Mouse (Mus musculus) frontal cortex, postnatal 10 days (tissue): Measurements from ENCODE around the gene Magi1.
A peak's percentile ranks its signal among the peaks of the same experiment; 100 is the strongest.

Experiments
- DNase-seq, 2 experiments: peaks; one replicate each; pipeline ENCODE4 v3.0.0; 2022; ENCODE audit warnings: low spot score in 2 of 2, mixed read lengths in 1 of 2

Magi1 gene

DNA sequence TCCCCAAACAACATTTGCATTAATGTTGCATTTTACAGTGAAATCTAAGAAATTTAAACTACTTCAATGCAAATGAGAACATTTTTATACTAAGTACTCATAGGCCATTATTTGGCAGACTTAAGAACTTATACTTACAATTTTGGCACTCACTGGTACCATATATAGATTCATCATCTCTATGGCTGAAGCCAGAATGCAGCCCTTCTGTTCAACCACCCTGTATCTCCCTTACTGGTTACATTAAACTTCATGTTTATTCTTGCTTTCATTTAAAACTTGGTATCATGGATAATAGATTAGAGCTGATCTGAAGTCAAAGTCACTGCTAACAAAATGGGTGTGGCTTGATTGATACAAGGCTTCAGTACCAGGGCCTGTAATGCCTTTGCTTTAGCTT is 171.9 kb downstream of the Magi1 start:
- DNase-seq, result no peak

DNA sequence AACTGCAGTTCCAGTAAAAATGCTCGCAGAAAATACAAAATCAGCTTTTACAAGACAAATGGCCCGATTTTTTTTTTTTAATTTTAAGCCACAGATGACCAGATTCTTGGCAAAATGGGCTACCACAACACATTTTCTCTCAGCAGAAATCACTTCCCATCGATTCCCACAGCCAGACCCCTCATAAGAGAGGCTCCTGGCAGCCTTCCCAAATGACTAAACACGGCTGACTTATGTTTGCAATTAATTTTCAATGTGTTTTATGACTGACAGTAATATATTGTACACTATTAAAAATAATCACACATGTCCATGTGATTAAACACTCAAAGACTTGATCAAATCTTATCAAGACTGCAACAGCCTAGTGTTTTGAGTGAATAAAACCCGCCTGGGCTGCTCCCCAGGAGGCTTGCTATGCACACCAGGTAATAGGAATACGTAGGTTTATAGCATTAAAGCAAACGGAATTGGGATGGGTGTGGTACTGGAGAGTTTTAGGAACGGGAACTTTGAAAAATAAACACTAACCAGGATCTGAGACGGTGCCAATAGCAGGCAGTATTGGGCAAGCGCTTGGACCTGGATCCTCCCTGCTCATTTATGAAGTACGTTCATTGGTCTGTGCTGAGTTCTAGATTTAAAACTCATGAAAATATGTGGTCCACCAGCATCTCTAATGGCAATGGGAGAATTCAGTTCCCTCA is 176.2 kb downstream of the Magi1 start:
- DNase-seq, result no peak

DNA sequence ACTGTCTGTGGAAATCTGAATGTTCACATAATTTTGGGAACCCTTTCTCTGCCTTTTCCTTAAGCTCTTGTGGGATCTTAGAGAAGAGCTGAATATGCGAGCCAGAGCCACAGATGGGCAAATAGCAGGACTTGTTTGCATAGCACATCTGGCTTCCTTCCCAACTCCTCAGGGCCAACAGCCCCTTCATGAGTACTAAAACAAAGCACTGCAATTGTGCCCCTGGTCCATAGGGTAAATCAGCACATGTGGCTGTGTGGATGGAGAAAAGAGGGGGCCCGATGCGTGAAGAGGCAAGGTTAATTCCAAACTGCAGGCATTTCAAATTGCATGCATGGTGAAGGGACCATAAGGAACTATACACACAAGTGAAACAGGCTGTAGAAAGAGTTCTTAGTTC is 180.1 kb downstream of the Magi1 start:
- no peak for DNase-seq

DNA sequence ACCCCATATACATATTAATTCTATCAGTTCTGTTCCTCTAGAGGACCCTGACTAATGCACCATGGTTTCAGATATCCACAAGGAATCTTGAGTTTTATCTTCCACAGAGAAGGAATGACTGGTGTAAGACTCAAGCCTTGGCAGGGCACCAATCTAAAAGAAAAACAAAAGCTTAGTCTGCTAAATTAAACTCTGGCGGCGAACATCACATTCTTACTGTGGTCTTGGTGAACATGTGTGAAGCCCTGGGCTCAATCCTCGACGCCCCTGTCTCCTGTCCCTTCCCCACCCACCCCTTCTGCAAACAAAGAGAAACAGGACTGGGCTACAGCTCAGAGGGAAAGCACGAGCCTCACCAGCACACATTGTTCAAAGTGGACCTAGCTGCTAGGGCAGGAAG is 182.5 kb downstream of the Magi1 start:
- no peak for DNase-seq

DNA sequence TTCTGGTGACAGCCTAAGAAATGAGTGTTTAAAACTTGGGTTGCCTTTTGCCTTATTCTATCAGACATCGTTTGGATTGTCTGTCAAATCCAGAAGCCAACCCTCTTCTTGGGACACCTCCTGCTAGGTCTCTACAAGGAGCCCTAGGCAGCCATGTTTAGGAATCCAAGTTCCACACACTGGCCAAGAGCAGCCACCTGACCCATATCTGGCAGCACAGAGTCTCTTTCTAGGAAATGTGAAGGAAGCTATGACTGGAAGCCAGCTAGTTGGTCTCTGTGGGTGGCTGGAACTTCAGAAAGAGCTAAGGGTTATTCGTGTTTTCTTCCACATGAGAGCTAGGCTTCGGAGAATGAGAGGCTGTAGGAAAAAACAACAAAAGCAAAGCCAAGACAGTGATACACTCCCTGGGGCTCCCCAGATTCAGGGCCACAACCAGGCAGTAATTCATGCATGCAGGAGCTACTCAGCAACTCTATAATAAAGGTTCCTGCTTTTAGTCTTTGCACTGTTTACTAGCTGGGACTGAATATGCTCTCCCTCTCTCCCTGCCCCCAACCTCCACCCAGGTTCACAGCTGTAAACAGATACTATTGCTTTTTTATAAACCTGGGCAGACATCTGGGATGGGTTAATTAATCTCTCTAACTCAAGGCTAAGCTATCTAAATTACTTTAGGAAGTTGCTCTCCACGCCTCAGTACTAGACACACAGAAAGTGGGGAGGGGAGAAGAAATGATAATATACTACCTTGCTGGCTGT is 188.6 kb downstream of the Magi1 start:
- no peak for DNase-seq

DNA sequence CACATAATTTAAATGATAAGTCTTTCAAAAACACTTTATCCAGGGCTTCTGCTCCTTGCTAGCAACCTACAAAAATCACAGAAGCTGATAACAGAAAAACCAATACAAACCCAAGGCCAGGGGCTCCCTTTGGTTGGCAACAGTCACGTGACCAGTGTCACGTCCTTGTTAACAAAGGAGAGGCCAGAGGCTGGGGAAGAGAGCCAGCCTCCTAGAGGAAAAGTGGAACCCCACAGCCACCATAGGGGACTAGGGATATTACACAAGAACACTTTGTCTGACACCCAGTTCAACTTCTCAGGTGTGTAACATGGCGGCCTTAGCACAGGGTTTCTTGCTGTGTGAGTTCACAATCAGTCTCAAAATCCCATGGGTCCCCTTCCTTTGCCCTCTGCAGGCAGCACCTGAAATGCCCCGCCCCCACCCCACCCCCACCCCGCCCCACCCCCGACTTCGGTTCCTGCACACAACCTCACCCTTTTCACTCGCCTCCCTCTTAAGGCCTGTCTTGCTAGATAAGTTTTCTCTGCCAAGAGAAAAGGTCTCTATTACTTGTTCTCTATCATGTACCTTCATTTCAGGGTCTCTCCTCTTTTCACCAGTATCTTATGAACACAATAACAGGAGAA is 190.6 kb downstream of the Magi1 start:
- no peak for DNase-seq

DNA sequence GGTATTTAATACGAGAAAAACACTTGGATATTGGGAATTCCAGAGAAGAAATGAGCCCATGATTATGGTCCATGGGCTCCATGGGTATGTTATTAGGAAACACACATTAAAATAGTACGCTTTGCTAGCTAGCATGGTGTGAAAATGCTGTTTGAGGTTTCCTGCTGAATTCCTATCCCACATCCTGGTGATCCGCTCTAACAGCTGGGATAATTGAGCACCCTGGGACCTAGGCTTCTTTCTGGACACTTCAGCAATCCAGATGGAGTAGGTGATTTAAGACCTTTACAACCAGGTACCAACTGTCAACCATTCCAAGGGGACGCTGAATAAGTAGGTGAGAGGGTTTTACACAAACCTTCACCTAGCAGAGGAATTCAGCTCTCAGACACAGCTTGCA is 191.2 kb downstream of the Magi1 start:
- no peak for DNase-seq

DNA sequence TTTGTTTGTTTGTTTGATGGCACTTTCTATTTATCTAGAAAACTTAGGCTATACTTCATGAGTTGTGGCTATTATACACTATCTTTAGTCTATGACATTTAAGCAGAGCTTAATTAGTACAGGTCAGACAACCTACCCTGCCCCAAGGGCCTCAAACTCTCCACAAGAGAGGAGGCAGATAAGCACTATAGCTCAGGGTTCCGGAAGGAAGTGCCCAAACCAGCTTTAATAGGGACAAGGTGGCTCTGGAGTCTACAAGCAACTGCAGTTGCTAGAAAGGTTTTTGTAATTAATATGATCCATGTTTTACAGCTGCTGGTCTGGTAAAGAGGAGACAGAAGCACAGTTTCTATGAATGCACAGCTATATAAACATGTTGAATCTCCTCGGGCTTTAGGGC is 196.9 kb downstream of the Magi1 start:
- DNase-seq, result no peak

DNA sequence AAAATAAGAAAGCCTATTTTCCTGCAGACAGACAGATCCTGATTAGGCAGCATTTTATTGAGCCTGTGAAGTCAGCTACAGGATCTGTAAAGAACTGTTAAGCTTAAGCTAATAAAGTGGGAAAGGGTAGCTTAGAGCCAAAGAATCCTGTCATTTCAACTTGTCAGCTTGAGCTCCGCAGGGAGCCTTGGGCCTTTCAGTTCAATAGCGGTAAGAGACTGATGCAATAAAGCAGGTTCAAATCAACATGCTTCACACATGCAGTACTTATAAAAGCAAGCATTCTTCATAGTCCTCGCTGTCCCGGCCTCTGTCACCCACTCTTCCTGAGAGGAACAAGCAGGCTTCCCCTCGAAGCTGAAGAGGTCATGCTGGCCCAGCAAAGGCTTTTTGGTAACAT is 199.0 kb downstream of the Magi1 start:
- no peak for DNase-seq

DNA sequence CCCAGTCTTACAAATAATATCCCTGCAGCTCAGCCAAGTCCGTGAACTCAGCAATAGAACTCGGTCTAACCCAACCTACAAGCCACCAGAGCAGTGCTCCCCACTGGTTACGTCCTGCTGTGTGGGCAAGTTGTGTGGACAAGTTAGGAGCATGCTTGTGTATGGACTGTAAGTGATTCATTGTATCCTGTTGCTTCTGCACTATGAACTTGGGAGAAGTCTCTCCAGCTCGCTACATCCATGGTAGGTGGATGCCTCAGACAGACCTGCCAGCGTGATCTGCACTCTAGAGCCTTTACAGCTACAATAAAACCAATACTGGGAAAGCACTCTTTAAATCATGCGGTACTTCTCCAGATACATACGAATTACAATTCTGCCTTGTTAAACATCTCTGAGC is 200.3 kb downstream of the Magi1 start:
- no peak for DNase-seq

DNA sequence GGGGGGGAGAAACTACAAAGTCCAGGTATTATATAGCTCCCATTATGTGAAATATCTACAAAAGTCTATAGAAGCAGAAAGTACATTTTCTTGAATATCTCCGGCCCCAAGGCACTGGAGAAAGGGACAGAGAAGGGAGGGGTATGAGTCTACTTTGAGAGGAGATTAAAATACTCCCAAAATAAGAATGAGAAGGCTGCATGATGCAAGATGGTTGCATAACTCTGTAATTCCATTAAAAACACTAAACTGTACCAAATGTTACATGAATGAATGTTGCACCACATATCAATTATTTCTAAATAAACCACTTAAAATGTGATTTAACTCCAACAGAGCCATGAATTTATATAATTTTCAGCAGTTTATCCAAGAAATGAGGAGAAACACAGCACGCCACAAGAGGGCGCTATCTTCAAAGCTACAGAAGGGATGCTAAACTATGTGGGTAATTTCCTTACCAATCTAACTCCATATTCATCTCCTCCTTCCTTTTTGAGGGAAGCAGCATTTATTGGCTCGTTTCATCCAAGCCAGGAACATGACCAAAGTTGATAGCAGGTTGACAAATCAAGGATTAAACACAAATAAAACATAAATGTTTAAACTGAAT is 202.7 kb downstream of the Magi1 start:
- peak; percentile 35 to 72 for DNase-seq

DNA sequence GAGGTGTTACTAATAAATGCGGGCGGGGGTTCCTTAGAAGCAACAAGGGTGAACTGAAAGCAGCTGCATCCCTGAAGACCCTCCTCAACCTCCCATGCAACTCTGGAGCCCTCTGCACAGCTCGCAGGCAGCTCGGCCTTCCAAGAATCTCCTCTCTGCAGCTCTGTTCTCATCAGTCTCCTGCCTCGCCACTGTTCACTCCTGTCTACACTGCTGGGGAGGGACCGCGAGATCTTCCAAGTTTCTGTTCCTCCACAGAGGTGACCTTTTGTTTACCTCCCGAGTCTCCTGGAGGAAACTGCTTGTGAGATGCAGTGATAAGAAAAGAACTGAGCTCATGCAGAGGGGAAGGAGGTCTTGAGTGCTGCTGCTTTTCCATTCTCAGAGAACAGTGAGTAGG is 204.8 kb downstream of the Magi1 start:
- DNase-seq, result no peak

DNA sequence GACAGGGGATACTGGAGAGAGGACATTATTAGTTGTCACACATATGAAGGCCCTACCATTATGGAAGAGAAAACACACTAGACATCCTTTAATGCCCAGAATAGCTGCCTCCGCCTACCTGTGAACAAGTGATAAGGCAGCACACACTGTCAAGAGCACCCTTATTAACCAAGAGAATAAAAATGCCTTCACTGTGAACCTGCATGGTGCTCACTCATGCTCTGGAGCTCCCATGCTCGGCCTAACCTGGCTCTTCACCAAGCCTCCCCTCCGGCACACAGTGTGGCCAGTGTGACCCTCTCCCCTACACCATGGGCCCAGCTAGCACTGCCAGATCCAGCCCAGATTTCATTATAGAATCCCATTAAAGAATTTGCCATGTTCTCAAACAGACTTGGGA is 206.7 kb downstream of the Magi1 start:
- no peak for DNase-seq

DNA sequence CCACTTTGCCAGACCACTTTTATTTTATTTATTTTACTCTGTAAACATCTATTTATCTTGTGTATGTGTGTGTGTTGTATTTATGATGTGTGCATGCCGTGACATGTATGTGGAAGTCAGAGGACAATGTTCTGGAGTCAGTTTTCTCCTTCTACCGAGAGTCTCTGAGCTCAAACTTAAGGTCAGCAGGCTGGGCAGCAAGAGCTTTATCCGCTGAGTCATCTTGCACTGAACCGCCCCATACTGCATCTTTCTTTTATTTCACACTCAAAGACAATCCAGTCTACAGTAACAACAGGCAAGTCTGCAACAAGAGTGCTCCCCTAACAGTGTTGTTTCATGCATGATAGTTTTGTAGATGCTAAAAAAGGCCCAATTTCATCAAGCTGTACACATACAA is 207.7 kb downstream of the Magi1 start:
- no peak for DNase-seq

DNA sequence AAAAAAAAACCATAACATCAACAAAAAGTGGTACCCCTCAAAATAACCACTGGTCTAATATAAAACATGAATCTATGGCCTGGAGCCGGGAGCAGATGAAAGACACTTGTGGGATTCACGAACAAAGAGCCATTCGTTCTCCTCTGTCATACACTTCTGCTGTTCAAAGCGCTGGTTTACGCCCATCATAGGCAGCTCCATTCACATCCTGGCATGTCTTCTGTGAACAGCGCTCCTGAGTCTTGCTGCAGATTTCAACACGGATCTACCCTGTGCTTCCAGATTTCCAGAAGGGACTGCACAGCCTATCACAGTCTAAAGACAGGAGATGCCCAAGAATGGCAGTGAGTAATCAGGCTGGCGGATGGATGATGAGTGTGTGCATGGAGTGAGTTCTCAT is 208.5 kb downstream of the Magi1 start:
- no peak for DNase-seq

DNA sequence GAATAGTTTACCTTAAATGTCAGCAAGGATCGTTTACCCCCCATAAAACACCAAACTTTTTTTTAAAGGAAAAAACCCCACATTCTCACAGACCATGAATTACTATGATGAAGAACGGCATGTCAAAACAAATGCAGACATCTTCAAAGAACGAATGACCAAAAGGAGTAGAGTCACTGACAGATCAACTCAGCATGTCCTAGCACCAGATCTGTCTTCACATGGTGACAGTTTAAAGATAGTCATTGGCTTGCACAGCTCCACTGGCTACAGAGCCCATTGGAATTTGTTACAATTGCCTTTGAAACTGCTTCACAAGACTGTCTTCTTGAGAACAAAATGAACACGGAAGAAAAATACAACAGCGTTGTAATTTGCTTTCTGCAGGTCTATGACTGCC is 212.0 kb downstream of the Magi1 start:
- DNase-seq, result no peak

DNA sequence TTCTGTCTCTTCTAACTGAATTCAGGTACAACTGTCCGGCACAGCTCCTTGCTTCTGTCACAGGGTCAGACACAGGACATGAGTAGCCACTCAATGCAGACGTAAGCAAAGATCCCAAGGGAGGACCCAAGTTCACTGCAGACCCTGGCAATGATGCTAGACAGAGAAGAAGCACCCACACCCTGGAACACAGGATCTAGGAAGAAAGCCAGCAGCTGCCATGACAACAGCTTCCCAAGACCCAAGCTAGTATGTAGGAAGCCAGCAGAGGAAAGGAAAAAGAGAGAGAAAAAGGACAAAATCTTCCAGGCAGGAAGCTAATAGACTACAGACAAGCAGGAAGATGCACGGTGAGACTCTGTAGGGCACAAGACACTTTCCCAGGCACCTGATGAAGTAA is 213.0 kb downstream of the Magi1 start:
- DNase-seq, result peak; percentile 24 to 34

DNA sequence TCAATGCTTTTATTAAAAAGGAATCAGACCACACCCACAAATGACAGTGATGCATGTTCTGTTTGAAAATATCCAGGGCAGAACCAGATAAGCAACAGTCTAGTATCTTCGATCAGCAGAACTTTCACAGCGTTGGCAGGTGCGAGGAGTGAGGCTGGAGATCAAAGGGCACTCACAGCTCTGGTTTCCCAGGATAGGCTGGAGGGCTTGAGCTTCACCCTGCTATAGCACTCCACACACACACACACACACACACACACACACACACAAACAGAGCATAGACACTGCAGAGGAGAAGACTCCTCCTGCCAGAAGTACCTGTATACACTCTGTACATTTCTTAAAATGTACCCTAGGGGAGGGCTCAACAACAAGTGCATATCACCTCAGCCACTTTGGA is 214.3 kb downstream of the Magi1 start:
- no peak for DNase-seq

DNA sequence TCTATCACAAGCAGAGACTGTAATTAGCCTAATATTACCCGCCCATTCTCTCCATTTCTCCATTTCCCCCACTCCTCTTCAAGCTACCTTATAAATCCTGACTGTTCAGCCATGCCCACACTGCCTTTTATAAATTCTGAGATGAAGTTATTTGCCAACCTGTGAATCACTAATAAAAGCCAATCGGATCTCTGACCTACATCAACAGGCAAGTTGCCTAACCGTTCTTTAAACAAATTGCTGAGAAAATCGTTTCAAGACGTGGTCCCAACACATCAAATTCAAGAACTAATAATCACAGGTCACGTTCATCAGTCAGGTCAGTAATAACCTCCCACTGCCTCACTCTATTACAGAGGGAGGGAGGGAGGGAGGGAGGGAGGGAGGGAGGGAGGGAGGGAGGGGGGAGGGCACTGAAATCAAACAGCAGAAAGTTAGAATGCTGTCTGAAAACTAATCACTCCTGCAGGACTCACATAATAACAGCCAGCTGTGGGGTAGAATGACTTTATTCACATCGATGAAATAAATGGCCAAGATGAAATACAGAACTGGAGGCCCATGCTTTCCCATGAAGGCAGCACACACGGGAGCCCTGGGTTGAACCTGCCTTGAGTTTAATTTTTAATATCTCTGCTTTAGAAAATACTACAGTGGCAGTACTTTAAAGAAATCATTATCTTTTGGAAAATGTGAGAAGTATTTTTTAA is 215.8 kb downstream of the Magi1 start:
- no peak for DNase-seq

DNA sequence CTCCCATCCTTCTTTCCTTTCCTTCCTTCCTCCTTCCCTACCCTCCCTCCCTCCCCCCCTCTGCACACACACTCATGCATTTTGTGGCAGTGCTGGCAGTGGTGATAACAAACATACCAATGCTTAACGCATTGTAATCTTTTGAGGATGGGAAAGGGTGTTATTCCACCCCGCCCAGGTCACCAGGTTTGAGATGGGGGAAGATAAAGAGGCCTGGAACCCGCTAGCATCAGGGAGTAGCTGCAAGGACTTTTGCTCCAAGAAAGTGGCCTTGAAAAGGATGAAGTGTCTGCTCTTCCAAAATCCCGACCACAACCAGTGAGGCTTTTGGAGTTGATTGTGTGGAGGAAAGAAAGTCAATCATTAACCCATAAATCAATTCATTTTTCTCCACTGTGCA is 218.9 kb downstream of the Magi1 start:
- no peak for DNase-seq

DNA sequence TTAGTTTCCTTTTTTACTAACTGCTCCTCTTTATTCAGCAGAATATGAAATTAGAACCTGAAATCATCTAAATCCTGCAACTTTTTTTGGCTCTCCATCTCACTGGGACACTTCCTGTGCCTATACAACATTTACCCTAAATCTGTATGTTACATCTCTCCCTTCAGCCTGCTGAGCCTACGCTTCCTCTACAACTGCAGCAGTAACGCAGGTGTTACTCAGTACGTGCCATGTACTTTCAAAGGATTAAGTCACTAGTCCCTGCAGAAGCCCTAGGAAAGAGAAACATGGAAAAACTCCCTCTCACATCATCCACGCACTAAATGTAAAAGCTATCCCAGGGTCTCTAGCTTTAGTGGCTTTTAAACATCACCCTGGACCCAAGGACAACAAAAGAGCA is 220.2 kb downstream of the Magi1 start:
- no peak for DNase-seq

DNA sequence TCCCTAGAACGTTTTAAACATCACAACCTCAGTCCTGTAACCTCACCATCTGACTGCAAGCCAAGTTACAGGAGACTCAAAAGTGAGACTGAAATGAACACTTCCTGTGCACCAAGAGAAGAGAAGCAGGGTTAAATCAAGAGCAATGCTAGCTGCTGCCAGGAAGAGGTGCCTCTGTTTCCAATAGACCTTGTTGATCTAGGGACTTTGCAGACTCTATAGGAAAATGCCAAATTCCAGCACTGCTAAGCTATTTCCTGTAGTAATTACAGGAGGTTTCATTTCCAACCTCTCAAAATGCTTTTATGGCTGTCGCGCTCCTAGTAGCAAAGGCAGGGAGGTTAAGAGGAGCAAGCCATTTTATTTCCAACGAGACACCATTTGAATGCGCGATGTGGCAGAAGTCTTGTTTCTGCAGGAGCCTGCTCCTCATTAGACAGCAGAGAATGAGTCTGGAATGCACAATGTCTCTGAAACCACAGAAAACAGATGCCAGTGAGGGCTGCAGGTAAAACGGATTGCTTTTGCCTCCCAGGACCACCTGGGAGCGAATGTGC is 222.2 kb downstream of the Magi1 start:
- no peak for DNase-seq
